Mouse (Mus musculus) MEL (cell line): ENCODE results near the gene Atp5e.

Experiments used
- BHLHE40 ChIP-seq: IDR thresholded peaks from 2 replicates; pipeline ENCODE4 v1.6.1; 2012; ENCODE audit warnings: low read depth, mild to moderate bottlenecking, inconsistent platforms, low read length, improper control_type of control experiment, borderline replicate concordance
- CTCF ChIP-seq, 3 experiments: IDR thresholded peaks in 2 of 3; conservative IDR thresholded peaks in 1 of 3; 2 replicates each; pipeline ENCODE4 v1.5.1; 2011 to 2012; ENCODE audit warnings: low read length in 3 of 3, low read depth in 2 of 3, mild to moderate bottlenecking in 2 of 3, improper control_type of control experiment in 1 of 3, inconsistent platforms in 1 of 3, mixed read lengths in 1 of 3, moderate library complexity in 1 of 3; ENCODE audit not compliant: control insufficient read depth in 1 of 3, insufficient read depth in 1 of 3, poor library complexity in 1 of 3, severe bottlenecking in 1 of 3
- ETS1 ChIP-seq: IDR thresholded peaks from 2 replicates; pipeline ENCODE4 v1.6.1; 2012; ENCODE audit warnings: low read depth, mild to moderate bottlenecking, inconsistent platforms, low read length, improper control_type of control experiment, moderate library complexity
- GATA1 ChIP-seq: IDR thresholded peaks from 2 replicates; pipeline ENCODE4 v1.6.1; 2011; ENCODE audit warnings: low read depth, low read length, improper control_type of control experiment
- KAT2A ChIP-seq: conservative IDR thresholded peaks from 2 replicates; pipeline ENCODE4 v1.6.1; 2012; ENCODE audit warnings: low read depth, low read length, improper control_type of control experiment, inconsistent platforms
- POLR2A ChIP-seq, 2 experiments: IDR thresholded peaks; 2 replicates each; pipeline ENCODE4 v1.6.1; 2011 to 2012; ENCODE audit warnings: low read length in 2 of 2, mild to moderate bottlenecking in 2 of 2, control low read depth in 1 of 2, improper control_type of control experiment in 1 of 2, low read depth in 1 of 2, moderate library complexity in 1 of 2; ENCODE audit not compliant: control insufficient read depth in 1 of 2, insufficient read depth in 1 of 2, poor library complexity in 1 of 2
- RAD21 ChIP-seq: IDR thresholded peaks from 2 replicates; pipeline ENCODE4 v1.6.1; 2011; ENCODE audit warnings: mild to moderate bottlenecking, low read depth, low read length, improper control_type of control experiment
- TBP ChIP-seq: IDR thresholded peaks from 2 replicates; pipeline ENCODE4 v1.8.0; 2011; ENCODE audit warnings: low read depth, low read length, improper control_type of control experiment
- UBTF ChIP-seq: IDR thresholded peaks from 2 replicates; pipeline ENCODE4 v1.6.1; 2012; ENCODE audit warnings: low read depth, mild to moderate bottlenecking, inconsistent platforms, low read length, improper control_type of control experiment, moderate library complexity, borderline replicate concordance; ENCODE audit not compliant: insufficient read depth
- USF1 ChIP-seq: IDR thresholded peaks from 2 replicates; pipeline ENCODE4 v1.6.1; 2014; ENCODE audit warnings: low read depth, mild to moderate bottlenecking, inconsistent platforms, low read length, improper control_type of control experiment, moderate library complexity
- ZC3H11A ChIP-seq: IDR thresholded peaks from 2 replicates; pipeline ENCODE4 v1.6.1; 2012; ENCODE audit warnings: low read depth, mild to moderate bottlenecking, inconsistent platforms, low read length, improper control_type of control experiment

DNA sequence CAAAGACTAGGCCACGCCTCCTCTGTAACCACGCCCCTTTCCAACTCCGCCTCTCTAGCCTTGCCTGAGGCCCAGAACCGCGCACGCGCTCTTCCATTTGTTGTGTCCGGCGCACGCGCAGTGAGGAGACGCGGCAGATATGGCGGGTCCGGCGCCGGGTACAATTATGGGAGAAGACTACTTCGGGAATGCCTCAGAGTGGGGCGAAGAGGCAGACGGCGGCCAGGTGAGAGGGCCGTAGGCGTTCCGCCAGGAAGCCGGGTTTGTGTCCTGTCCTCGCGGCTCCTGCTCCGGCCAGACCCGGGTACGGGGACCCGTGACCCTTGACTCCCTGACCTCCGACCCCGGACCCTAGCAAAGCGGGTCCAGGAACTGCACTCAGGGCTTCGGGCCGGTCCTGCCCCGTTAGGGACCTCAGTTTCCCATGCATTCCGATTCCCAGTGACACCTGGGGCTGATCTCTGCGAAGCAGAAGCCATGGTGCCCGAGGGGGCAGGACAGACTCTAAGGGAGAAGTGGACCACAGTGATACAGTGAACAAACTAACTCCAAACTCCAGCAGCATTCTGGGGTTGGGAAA is 48.1 kb downstream of the Atp5e start, which contains the start of gene Nelfcd:
- no peak for TF ChIP-seq RAD21
- TF ChIP-seq ETS1: no peak
- TF ChIP-seq BHLHE40: no peak
- peak; percentile 45 to 81; a peak in 3 of 4 replicates for TF ChIP-seq POLR2A (IDR thresholded peaks at IDR 0.05; ENCODE audit: control insufficient read depth in 1 of 2, insufficient read depth in 1 of 2, low read depth in 1 of 2, low read length in 2 of 2, poor library complexity in 1 of 2)
- no peak for TF ChIP-seq CTCF (IDR thresholded peaks at IDR 0.05 in 2 of 3, conservative IDR thresholded peaks at IDR 0.05 in 1 of 3; ENCODE audit: control insufficient read depth in 1 of 3, insufficient read depth in 1 of 3, low read depth in 2 of 3, low read length in 3 of 3, poor library complexity in 1 of 3, severe bottlenecking in 1 of 3)
- TF ChIP-seq GATA1: no peak
- TF ChIP-seq UBTF: no peak
- TF ChIP-seq USF1: 0 out of 2 replicates have a peak, but pooled peaks have one; percentile 3
- TF ChIP-seq ZC3H11A: no peak
- no peak for TF ChIP-seq TBP
- no peak for TF ChIP-seq KAT2A
